Mouse (Mus musculus) lung, embryonic 16.5 days (tissue): ENCODE results near the gene Gm11237. TPM values are rescaled to one million over a fixed set of nuclear protein-coding genes. Genes with fewer than 3 reads are reported as not detected.
"Not testable (repeated sequence)": the region's sequence is repeated elsewhere in the genome, so short reads cannot be mapped to it uniquely, and the experiment has no call there.

Experiments
- ATAC-seq: fragments of 200-750 bp; cut with Nextera tagmentation; 2 replicates; pipeline ENCODE4 v1.8.0; 2017; ENCODE audit warnings: low read depth, mild to moderate bottlenecking, moderate library complexity
- H3K27ac ChIP-seq: fragments of 300-500 bp; sonication (generic); 2 replicates; pipeline ENCODE4 v1.5.1; 2014; ENCODE audit warnings: mild to moderate bottlenecking, control low read depth, low read length
- H3K27me3 ChIP-seq: fragments of 300-500 bp; sonication (generic); 2 replicates; pipeline ENCODE4 v1.6.1; 2014; ENCODE audit warnings: low read depth, low read length, mixed read lengths; ENCODE audit not compliant: control insufficient read depth, insufficient read depth
- H3K36me3 ChIP-seq: fragments of 300-500 bp; sonication (generic); 2 replicates; pipeline ENCODE4 v1.6.1; 2014; ENCODE audit warnings: low read length; ENCODE audit not compliant: control insufficient read depth, insufficient read depth
- H3K4me1 ChIP-seq: fragments of 300-500 bp; sonication (generic); replicated peaks from 2 replicates; pipeline ENCODE4 v1.6.1; 2014; ENCODE audit warnings: low read length, mixed read lengths; ENCODE audit not compliant: control insufficient read depth, insufficient read depth
- H3K4me2 ChIP-seq: fragments of 300-500 bp; sonication (generic); 2 replicates; pipeline ENCODE4 v1.6.1; 2014; ENCODE audit warnings: low read depth, low read length, control low read depth
- H3K4me3 ChIP-seq: fragments of 300-500 bp; sonication (generic); 2 replicates; pipeline ENCODE4 v1.5.1; 2014; ENCODE audit warnings: mild to moderate bottlenecking, low read length, control low read depth
- H3K9ac ChIP-seq: fragments of 300-500 bp; sonication (generic); 2 replicates; pipeline ENCODE4 v1.6.1; 2014; ENCODE audit warnings: low read length, control low read depth
- H3K9me3 ChIP-seq: fragments of 300-500 bp; sonication (generic); 2 replicates; pipeline ENCODE4 v1.6.1; 2016; ENCODE audit warnings: low read length; ENCODE audit not compliant: control insufficient read depth
- WGBS: fragments of 180-500 bp; shearing (Covaris S2); extraction: QIAGEN DNeasy Blood & Tissue Kit; methylation state at CpG from one replicate; pipeline ENCODE4 v1.1.7; 2014; 5-methylcytosine and 5-hydroxymethylcytosine counted together
- polyA plus RNA-seq: library from polyadenylated mRNA; unstranded; fragments of >200 nt; fragmentation: Nextera tagmentation; extraction: Ambion mirVana; gene quantifications from 2 replicates; pipeline ENCODE4 v1.2.1, GENCODE M21; 2015

Gm11237 gene
- not detected in 2 replicates for polyA plus RNA-seq

DNA sequence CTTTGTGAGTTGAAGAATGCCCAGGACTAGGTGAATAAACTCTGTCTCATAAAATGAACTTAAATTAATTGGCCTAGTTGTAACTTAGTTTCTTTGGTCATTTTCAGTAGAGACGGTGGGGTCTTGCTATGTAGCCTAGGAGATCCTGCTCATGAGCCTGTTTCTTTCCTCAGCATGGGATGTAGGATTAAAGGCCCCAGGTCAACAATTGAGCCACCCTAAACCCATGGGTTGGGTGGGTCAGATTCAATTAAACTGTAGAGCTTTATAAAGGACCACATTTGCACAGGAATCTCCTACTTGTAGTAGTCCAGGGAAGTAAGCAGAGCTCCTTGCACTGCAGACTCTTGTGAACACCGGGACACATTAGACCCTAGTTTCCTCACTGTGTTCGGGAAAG is at the start of gene Gm11237:
TSS of gene Gm11237 (plus strand) at position 301 of the 400 bp plus-strand sequence.
- not testable (repeated sequence) for H3K4me2 ChIP-seq, H3K4me3 ChIP-seq, H3K27ac ChIP-seq, ATAC-seq, H3K27me3 ChIP-seq, H3K36me3 ChIP-seq, H3K9ac ChIP-seq, H3K9me3 ChIP-seq, H3K4me1 ChIP-seq
- WGBS: no CpG with 5 or more reads among the region's 3 CpGs

DNA sequence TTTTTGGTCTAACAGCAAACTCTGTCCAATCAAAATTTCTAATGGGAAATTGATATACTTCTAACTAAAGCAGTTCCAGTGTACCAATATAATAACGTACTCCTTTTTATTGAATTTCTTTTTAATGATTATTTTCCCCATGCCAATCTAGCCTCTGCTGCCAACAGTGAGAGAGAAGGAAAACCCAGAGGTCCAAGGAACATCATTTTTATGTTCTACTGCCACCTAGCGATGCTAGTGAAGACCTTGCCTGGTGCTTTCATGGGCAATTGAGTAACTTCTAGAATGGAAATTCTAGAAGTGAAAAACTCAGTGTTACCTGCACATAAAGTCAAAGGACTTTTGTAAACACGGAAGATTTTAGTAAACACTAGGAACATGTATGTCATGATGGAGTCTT is 23.5 kb upstream of the Gm11237 start:
- H3K4me1 ChIP-seq: no peaks in the 10 kb centered on the region
- H3K27ac ChIP-seq: no peak overlapping the region

GRCm38 (mm10) chr4:73607581-73607980 is 15.2 kb upstream of the Gm11237 start, which contains the start of gene Gm11238:
Gm11238 (plus strand) TSS chr4:73607881.
- not testable (repeated sequence) for H3K27ac ChIP-seq
- WGBS: no CpG with 5 or more reads among the region's 3 CpGs

More for the DNA sequence above, 23.5 kb upstream of the Gm11237 start:
- ATAC-seq: no peak
- Histone ChIP-seq H3K9ac (no peak overlapping the region), H3K4me3 (no peak overlapping the region), H3K4me2 (no peak overlapping the region), H3K27me3 (no peaks in the 10 kb centered on the region), H3K9me3 (no peaks in the 10 kb centered on the region), H3K36me3 (no peaks in the 10 kb centered on the region)
- WGBS: 10% methylated on average over 3 of the region's 3 CpGs

GRCm38 (mm10) chr4:73637821-73638220 is 15.0 kb downstream of the Gm11237 start, which contains the start of gene Gm11236:
Gm11236 (plus strand) TSS chr4:73638121.
- H3K9me3 ChIP-seq, H3K4me2 ChIP-seq, H3K27ac ChIP-seq, H3K4me1 ChIP-seq, H3K27me3 ChIP-seq, H3K9ac ChIP-seq, ATAC-seq, H3K36me3 ChIP-seq, H3K4me3 ChIP-seq: not testable (repeated sequence)
- WGBS: no CpG with 5 or more reads among the region's 4 CpGs

More at GRCm38 (mm10) chr4:73607581-73607980, 15.2 kb upstream of the Gm11237 start, which contains the start of gene Gm11238:
- H3K4me3 ChIP-seq, ATAC-seq, H3K36me3 ChIP-seq, H3K27me3 ChIP-seq, H3K9ac ChIP-seq, H3K4me2 ChIP-seq, H3K9me3 ChIP-seq, H3K4me1 ChIP-seq: not testable (repeated sequence)

DNA sequence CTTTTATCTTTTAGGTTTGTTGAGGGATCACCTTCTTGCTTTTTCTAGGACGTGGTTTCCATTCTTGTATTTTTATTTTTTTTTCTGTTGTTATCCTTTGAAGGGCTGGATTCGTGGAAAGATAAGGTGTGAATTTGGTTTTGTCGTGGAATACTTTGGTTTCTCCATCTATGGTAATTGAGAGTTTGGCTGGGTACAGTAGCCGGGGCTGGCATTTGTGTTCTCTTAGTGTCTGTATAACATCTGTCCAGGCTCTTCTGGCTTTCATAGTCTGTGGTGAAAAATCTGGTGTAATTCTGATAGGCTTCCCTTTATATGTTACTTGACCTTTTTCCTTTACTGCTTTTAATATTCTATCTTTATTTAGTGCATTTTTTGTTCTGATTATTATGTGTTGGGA is 39.1 kb downstream of the Gm11237 start:
- H3K9ac ChIP-seq, H3K27me3 ChIP-seq, H3K4me2 ChIP-seq, H3K27ac ChIP-seq, H3K36me3 ChIP-seq, H3K9me3 ChIP-seq, ATAC-seq, H3K4me3 ChIP-seq, H3K4me1 ChIP-seq: not testable (repeated sequence)
- WGBS: 83% methylated on average over 4 of the region's 4 CpGs

DNA sequence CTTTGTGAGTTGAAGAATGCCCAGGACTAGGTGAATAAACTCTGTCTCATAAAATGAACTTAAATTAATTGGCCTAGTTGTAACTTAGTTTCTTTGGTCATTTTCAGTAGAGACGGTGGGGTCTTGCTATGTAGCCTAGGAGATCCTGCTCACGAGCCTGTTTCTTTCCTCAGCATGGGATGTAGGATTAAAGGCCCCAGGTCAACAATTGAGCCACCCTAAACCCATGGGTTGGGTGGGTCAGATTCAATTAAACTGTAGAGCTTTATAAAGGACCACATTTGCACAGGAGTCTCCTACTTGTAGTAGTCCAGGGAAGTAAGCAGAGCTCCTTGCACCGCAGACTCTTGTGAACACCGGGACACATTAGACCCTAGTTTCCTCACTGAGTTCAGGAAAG is 45.3 kb downstream of the Gm11237 start, which contains the start of gene Gm11239:
TSS of gene Gm11239 (plus strand) at position 301 of the 400 bp plus-strand sequence.
- not testable (repeated sequence) for H3K27me3 ChIP-seq, H3K9me3 ChIP-seq, H3K36me3 ChIP-seq, H3K4me3 ChIP-seq, H3K4me2 ChIP-seq, ATAC-seq, H3K4me1 ChIP-seq, H3K9ac ChIP-seq, H3K27ac ChIP-seq
- no CpG with 5 or more reads among the region's 4 CpGs for WGBS

Other genes with a start within 250 kb of the Gm11237 start
- gene Gm11487, start 217.9 kb upstream of the Gm11237 start, polyA plus RNA-seq: not detected in 2 replicates
- not detected in 2 replicates for gene Gm11238, start 15.1 kb upstream of the Gm11237 start, polyA plus RNA-seq
- gene Gm11236, start 15.1 kb downstream of the Gm11237 start, polyA plus RNA-seq: not detected in 2 replicates
- gene Gm11239, start 45.4 kb downstream of the Gm11237 start, polyA plus RNA-seq: not detected in 2 replicates
- not detected in 2 replicates for gene Gm428, start 60.5 kb downstream of the Gm11237 start, polyA plus RNA-seq
- 4.7 and 4.9 TPM in 2 replicates for gene Rasef, start 168.0 kb downstream of the Gm11237 start, polyA plus RNA-seq